Mouse (Mus musculus) heart, adult 11 months (tissue): ENCODE results near the gene Mrgpra1.
"Not testable (repeated sequence)": the region's sequence is repeated elsewhere in the genome, so short reads cannot be mapped to it uniquely, and the experiment has no call there.

Source experiments
- DNase-seq: peaks from one replicate; pipeline ENCODE4 v3.0.0; 2022

The Mrgpra1 gene

GRCm38 (mm10) chr7:47354140-47354539 is at the start of gene Mrgpra1:
TSS of gene Mrgpra1 (minus strand) at chr7:47354240.
- DNase-seq: no peak

GRCm38 (mm10) chr7:47401125-47401524 is 47.1 kb upstream of the Mrgpra1 start:
- DNase-seq: no peak

DNA sequence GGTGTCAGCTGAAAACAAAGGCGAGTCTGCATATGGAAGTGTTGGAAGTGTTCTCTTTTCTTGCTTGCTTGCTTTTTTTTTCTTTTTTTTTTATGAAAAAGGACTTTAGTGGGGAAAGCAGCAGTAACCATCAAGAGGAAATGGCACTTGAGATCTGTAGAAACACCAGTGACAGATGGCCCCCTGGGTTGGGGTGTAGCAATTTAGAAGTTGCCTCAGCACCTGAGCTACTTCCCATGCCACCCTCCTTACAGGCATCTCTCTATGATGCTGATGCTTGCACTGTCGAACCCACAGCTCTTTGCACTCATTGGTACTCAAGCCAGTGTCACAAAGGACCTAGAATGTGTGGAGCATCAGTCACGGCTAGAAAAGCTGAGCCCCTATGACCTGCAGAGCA is 5.6 kb downstream of the Mrgpra1 start:
- DNase-seq: no peak

- no peak for DNase-seq
Observed at GRCm38 (mm10) chr7:47345905-47346478, 8.0 kb downstream of the Mrgpra1 start.

DNA sequence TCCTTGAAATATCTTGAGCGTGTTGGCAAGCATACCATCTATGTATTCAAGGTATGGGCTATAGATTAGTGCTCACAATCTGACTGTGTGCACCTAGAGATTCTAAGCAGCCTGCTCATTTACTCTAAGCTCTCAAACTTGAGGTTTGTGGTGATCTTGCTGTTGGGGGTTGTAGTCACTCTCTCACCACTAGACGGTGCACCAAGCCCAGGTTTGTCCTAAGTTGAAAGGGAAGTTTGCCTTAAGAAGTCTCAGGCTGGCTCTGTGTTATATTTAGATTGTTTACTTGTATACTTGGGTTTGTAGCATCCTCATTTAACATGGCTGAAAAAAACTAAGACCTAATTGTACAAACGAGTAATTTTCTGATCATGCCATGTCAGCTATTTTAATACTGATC is 12.2 kb downstream of the Mrgpra1 start:
- DNase-seq: not testable (repeated sequence)

GRCm38 (mm10) chr7:47341389-47341788 is 12.7 kb downstream of the Mrgpra1 start:
- not testable (repeated sequence) for DNase-seq

DNA sequence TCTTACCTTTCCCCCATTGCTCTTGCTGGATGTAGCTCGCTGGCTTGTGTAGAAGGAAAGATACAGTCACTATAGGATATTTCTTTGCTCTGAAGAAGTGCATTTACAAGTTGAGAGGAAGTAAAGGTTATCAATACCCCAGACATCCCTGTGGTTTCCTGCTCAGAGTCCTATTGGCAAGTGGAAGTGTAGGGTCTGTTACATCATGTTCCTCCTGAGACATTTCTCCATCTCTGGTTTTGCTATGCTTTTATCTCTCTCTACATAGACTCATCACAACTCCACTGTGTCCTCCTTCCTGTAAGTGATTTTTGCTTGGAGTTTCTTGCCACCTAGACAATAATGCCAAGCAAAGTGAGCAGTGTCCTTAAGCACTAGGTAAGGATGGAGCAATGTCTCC is 35.7 kb downstream of the Mrgpra1 start:
- DNase-seq: no peak

GRCm38 (mm10) chr7:47312289-47312688 is 41.8 kb downstream of the Mrgpra1 start:
- no peak for DNase-seq

DNA sequence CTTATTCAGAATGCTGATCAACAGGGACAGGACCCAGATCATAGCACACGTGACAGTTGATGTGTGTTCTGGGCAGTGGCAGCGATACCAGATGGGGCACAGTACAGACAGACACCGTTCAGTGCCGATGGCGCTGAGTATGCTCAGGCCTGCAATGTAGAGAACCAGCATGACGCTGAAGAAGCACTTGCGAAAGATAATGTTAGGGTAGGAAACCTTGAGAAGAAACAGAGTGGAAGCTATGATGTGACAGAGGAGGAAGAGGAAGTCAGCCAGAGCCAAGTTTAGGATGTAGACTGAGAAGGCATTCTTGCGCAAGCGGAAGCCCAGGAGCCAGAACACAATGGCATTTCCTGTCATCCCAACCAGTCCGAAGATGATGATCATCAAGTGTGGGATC is 44.2 kb downstream of the Mrgpra1 start:
- no peak for DNase-seq

DNA sequence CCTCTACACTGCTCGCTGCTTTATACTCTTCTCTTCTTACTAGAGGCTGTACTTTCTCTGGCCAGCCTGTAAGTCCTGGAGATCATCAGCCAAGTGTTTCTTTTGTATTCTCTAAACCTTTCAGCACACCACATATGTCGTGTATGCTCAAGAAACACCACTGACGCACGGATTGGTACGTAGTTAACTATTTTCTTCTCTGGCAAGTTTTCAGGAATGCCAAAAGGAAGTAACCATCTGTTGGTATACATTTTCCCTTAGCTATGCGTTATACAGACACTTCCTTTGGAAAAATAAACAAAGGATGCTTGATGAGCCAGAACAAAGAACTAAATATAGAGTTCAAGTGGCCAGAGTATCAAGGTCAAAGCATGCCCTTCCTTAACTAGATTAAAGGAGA is 49.4 kb downstream of the Mrgpra1 start:
- DNase-seq: not testable (repeated sequence)

DNA sequence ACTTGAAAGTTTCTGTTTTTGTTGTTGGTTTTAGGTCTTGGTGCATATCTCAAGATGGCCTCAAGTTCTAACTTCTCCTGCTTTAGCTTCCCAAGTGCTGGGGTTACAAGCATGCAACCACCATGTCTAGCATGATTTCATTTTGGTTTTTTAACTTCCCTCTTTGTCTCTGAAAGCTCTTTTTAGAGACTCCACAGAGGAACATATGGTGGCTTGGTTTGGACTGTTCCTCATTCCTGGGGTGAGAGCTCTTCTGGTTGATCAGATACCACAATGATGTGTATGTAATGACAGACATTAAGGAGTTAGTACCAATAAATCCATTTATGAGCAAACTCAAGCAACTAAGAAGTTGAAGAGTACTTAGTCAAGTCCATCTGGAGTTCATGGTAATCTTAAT is 54.4 kb downstream of the Mrgpra1 start:
- DNase-seq: not testable (repeated sequence)
